Mouse (Mus musculus) G1E (cell line): Measurements from ENCODE around the gene Rpp25l. TPM values are rescaled to one million over a fixed set of nuclear protein-coding genes. Genes with fewer than 3 reads are reported as not detected.
A peak's percentile ranks its signal among the peaks of the same experiment; 100 is the strongest.

ENCODE experiments used
- ATAC-seq: 2 replicates; pipeline ENCODE4 v1.8.0; 2016; ENCODE audit warnings: mild to moderate bottlenecking; ENCODE audit not compliant: insufficient number of reproducible peaks, poor library complexity, low FRiP score, severe bottlenecking; ENCODE audit errors: extremely low read depth
- DNase-seq: peaks from one replicate; pipeline ENCODE4 v3.0.0; 2012; ENCODE audit warnings: low spot score
- H3K27me3 ChIP-seq: 2 replicates; pipeline ENCODE4 v1.6.1; 2012; ENCODE audit warnings: mild to moderate bottlenecking, low read length, inconsistent platforms; ENCODE audit not compliant: insufficient read depth
- H3K36me3 ChIP-seq: replicated peaks from 2 replicates; pipeline ENCODE3; 2012; ENCODE audit warnings: mild to moderate bottlenecking, inconsistent platforms
- H3K4me1 ChIP-seq: 2 replicates; pipeline ENCODE4 v1.6.1; 2012; ENCODE audit warnings: low read depth, low read length, inconsistent platforms, mixed read lengths; ENCODE audit not compliant: insufficient read depth
- H3K4me3 ChIP-seq: 2 replicates; pipeline ENCODE4 v1.5.1; 2012; ENCODE audit warnings: low read depth, mild to moderate bottlenecking, inconsistent platforms, low read length, moderate library complexity, mixed read lengths
- H3K9me3 ChIP-seq: replicated peaks from 2 replicates; pipeline ENCODE4 v1.6.1; 2012; ENCODE audit warnings: inconsistent platforms
- CTCF ChIP-seq: IDR thresholded peaks from 2 replicates; pipeline ENCODE4 v1.5.1; 2012; ENCODE audit warnings: low read depth, low read length, inconsistent platforms, mixed read lengths
- GATA1 ChIP-seq: IDR thresholded peaks from 2 replicates; pipeline ENCODE4 v1.6.1; 2012; ENCODE audit warnings: borderline replicate concordance, low read length, inconsistent platforms, mixed read lengths
- GATA2 ChIP-seq: IDR thresholded peaks from 2 replicates; pipeline ENCODE4 v1.6.1; 2012; ENCODE audit warnings: low read depth, low read length, inconsistent platforms, borderline replicate concordance
- POLR2AphosphoS5 ChIP-seq: IDR thresholded peaks from 2 replicates; pipeline ENCODE4 v1.6.1; 2012; ENCODE audit warnings: low read depth, low read length, inconsistent platforms; ENCODE audit not compliant: insufficient replicate concordance
- TAL1 ChIP-seq: conservative IDR thresholded peaks from 2 replicates; pipeline ENCODE4 v1.6.1; 2012; ENCODE audit warnings: low read depth, low read length, inconsistent platforms, mixed read lengths
- polyA plus RNA-seq: library from polyadenylated mRNA; stranded (reverse); fragments of >175 nt; gene quantifications from 2 replicates; pipeline ENCODE4 v1.2.3, GENCODE M21; 2012
- total RNA-seq, 2 experiments: library from RNA; stranded (forward) in 1 of 2; stranded (reverse) in 1 of 2; fragments of 200-1000 nt in 1 of 2; fragments of >200 nt in 1 of 2; fragmentation: Nextera tagmentation in 1 of 2; gene quantifications; 2 replicates each; pipeline ENCODE4 v1.2.3; 2014 to 2017

The Rpp25l gene
- total and polyA plus RNA-seq, 3 experiments, result 26.3 to 82.0 (median 31.7) TPM

DNA sequence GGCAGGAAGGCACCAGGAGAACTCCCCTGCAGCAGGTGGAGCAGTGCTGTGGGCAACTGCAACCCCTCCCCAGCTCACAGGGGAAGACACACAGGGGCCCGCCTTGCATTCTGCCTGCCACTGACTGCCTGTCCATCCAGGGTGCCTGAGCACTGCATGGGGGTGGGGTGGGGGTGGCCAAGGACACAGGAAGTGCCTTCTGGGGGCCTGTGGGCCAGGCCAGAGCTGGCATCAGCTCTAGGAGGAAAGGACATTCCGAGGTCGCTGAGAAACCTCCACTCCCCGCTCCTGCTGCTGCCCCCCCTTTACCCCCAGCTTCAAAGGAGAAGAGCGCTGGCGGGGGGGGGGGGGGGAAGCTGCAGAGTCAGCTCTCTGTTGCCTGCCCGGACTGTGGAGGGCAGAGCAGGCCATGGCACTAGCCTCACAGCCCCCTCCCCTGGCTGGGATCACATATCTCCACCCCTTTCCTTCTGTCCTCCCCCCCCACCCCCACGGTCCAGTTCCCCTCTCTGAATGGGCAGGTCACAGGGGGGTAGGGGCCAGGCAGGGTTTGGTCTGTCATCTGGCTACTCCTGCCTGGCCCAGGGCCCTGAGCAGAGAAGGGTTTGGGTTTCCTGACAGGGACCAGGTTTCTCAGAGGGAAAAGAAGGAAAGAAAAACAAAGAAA, 48.2 kb downstream of the Rpp25l start:
- Histone ChIP-seq H3K4me1 (no peaks in the 10 kb centered on the region), H3K27me3 (peaks cover 26% of the 10 kb centered on the region), H3K9me3 (no peaks in the 10 kb centered on the region), H3K36me3 (no peaks in the 10 kb centered on the region), H3K4me3 (no peak overlapping the region)
- no peak for DNase-seq
- ATAC-seq, result no peak
- no peak for TF ChIP-seq GATA1

DNA sequence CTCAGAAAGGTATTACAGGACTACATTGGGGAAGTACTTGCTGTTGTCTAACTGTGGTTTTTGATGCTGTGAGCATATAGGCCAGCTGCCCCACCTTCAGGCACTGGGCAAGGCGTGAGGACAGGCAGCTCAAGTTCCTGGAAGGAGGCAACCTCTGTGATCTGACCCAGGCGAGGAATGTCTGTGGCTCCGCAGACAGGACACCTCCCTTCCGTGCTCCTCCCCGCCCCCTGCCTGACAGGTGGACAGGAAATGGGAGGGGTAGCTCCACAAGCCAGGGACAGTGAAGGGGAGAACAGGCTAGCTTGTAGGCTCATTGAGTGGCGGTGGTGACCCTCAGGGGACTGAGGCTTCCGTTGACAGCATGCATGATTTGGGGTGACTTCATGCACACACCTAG, 48.8 kb downstream of the Rpp25l start:
- DNase-seq, result no peak
- Histone ChIP-seq H3K36me3 (no peaks in the 10 kb centered on the region), H3K4me1 (no peaks in the 10 kb centered on the region), H3K4me3 (no peak overlapping the region), H3K9me3 (no peaks in the 10 kb centered on the region), H3K27me3 (peaks cover 26% of the 10 kb centered on the region)
- TF ChIP-seq GATA2 (no peak), TAL1 (no peak), CTCF (0 out of 2 replicates have a peak, but pooled peaks have one; percentile 8)
- ATAC-seq, result no peak

DNA sequence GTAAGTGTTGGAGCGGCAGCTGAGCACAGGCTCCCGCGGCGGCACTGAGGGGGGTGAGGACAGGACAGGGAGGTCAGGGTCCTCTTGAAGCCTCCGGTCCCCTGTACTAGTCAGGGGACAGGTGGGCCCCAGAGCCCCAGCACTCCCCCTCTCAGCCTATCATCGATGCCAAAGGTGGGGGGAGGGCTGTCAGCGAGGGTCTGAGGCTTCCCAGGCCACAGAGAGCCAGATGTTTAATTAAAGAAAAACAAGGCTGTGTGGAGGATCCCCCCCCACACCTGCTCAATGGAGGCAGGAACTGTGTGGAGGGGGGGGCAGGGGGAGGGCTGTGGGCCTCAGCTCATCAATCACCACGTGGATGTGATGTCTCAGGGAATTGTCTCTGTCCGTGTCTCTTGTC, 49.7 kb downstream of the Rpp25l start:
- DNase-seq (no peak), ATAC-seq (no peak)
- Histone ChIP-seq H3K4me3 (no peak overlapping the region), H3K9me3 (no peaks in the 10 kb centered on the region), H3K4me1 (peaks cover 2% of the 10 kb centered on the region; the same call in 1 of the 2 replicates), H3K27me3 (peaks cover 26% of the 10 kb centered on the region), H3K36me3 (no peaks in the 10 kb centered on the region)
- TF ChIP-seq POLR2AphosphoS5, result no peak
- no peak for TF ChIP-seq GATA1
- no peak for TF ChIP-seq CTCF
- no peak for TF ChIP-seq TAL1

DNA sequence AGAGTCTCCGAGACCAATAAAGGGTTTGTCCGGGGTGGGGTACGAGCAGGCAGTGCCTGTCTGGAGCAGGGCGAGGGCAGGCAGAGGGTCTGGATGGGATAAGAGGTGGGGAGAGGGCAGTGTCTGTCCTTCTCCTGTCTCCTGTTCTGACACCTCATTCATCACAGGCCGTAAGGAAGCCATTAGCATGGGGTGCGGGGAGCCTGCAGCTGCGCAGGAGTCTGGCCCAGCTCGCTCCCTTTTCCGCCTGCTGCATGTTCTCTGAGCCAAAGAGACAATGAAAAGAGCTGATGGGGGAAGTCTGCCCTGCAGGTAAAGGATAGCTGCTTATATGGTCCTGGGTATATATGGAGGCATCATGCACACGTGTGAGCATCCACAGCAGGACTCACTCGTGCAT, 50.6 kb downstream of the Rpp25l start:
- Histone ChIP-seq H3K4me3 (no peak overlapping the region), H3K36me3 (no peaks in the 10 kb centered on the region), H3K4me1 (peaks cover 7% of the 10 kb centered on the region; the same call in 1 of the 2 replicates), H3K9me3 (no peaks in the 10 kb centered on the region), H3K27me3 (peaks cover 32% of the 10 kb centered on the region)
- ATAC-seq (no peak), DNase-seq (no peak)
- TF ChIP-seq TAL1, result no peak
- no peak for TF ChIP-seq POLR2AphosphoS5
- no peak for TF ChIP-seq GATA1
- TF ChIP-seq GATA2, result no peak
- no peak for TF ChIP-seq CTCF

Other genes with a start within 250 kb of the Rpp25l start
- 47.8 and 68.0 TPM in 2 replicates for gene Kif24, start 248.6 kb downstream of the Rpp25l start, total RNA-seq (2014; fragmentation: Nextera tagmentation)
- gene Kif24, start 248.6 kb downstream of the Rpp25l start, total RNA-seq (2017), result 16.8 and 21.6 TPM in 2 replicates
- gene Kif24, start 248.6 kb downstream of the Rpp25l start, polyA plus RNA-seq, result 5.6 and 7.0 TPM in 2 replicates
- gene Nudt2, start 248.4 kb downstream of the Rpp25l start, total RNA-seq (2014; fragmentation: Nextera tagmentation), result 22.5 and 26.6 TPM in 2 replicates
- gene Nudt2, start 248.4 kb downstream of the Rpp25l start, total RNA-seq (2017), result 62.3 and 72.7 TPM in 2 replicates
- 5.9 and 12.4 TPM in 2 replicates for gene Nudt2, start 248.4 kb downstream of the Rpp25l start, polyA plus RNA-seq
- gene AI464131, start 210.5 kb downstream of the Rpp25l start, total RNA-seq (2014; fragmentation: Nextera tagmentation), result 4.3 and 4.4 TPM in 2 replicates
- gene AI464131, start 210.5 kb downstream of the Rpp25l start, total RNA-seq (2017), result 7.0 and 7.3 TPM in 2 replicates
- 2.2 and 3.1 TPM in 2 replicates for gene AI464131, start 210.5 kb downstream of the Rpp25l start, polyA plus RNA-seq
- gene 1110017D15Rik, start 196.2 kb downstream of the Rpp25l start, total RNA-seq (2014; fragmentation: Nextera tagmentation), result 7.3 and 10.5 TPM in 2 replicates
- 0.22 and 1.7 TPM in 2 replicates for gene 1110017D15Rik, start 196.2 kb downstream of the Rpp25l start, total RNA-seq (2017)
- gene 1110017D15Rik, start 196.2 kb downstream of the Rpp25l start, polyA plus RNA-seq, result 0.08 TPM in 1 of 2 replicates, not detected in the other
- 2.5 and 2.9 TPM in 2 replicates for gene Fam219a, start 144.0 kb downstream of the Rpp25l start, total RNA-seq (2014; fragmentation: Nextera tagmentation)
- gene Fam219a, start 144.0 kb downstream of the Rpp25l start, total RNA-seq (2017), result 0.44 and 0.87 TPM in 2 replicates
- gene Fam219a, start 144.0 kb downstream of the Rpp25l start, polyA plus RNA-seq, result 2.5 and 2.6 TPM in 2 replicates
- gene Dnaic1, start 143.8 kb downstream of the Rpp25l start, total RNA-seq (2014; fragmentation: Nextera tagmentation), result not detected in 2 replicates
- 0.23 TPM in 1 of 2 replicates, not detected in the other for gene Dnaic1, start 143.8 kb downstream of the Rpp25l start, total RNA-seq (2017)
- gene Dnaic1, start 143.8 kb downstream of the Rpp25l start, polyA plus RNA-seq, result not detected in 2 replicates
- gene Enho, start 73.2 kb downstream of the Rpp25l start, total RNA-seq (2014; fragmentation: Nextera tagmentation), result not detected in 2 replicates
- gene Enho, start 73.2 kb downstream of the Rpp25l start, total RNA-seq (2017), result 0.22 TPM in 1 of 2 replicates, not detected in the other
- gene Enho, start 73.2 kb downstream of the Rpp25l start, polyA plus RNA-seq, result not detected in 2 replicates
- not detected in 2 replicates for gene Cntfr, start 16.4 kb downstream of the Rpp25l start, total RNA-seq (2014; fragmentation: Nextera tagmentation)
- 0.33 TPM in 1 of 2 replicates, not detected in the other for gene Cntfr, start 16.4 kb downstream of the Rpp25l start, total RNA-seq (2017)
- 1.7 and 2.2 TPM in 2 replicates for gene Cntfr, start 16.4 kb downstream of the Rpp25l start, polyA plus RNA-seq
- 3.4 and 4.0 TPM in 2 replicates for gene Il11ra1, start 13.5 kb downstream of the Rpp25l start, total RNA-seq (2014; fragmentation: Nextera tagmentation)
- gene Il11ra1, start 13.5 kb downstream of the Rpp25l start, total RNA-seq (2017), result 13.1 and 18.5 TPM in 2 replicates
- 4.6 and 6.7 TPM in 2 replicates for gene Il11ra1, start 13.5 kb downstream of the Rpp25l start, polyA plus RNA-seq
- gene Dctn3, start 9.6 kb upstream of the Rpp25l start, total RNA-seq (2014; fragmentation: Nextera tagmentation), result 95.3 and 110 TPM in 2 replicates
- gene Dctn3, start 9.6 kb upstream of the Rpp25l start, total RNA-seq (2017), result 133 and 178 TPM in 2 replicates
- gene Dctn3, start 9.6 kb upstream of the Rpp25l start, polyA plus RNA-seq, result 187 and 274 TPM in 2 replicates
- gene Arid3c, start 17.6 kb upstream of the Rpp25l start, total RNA-seq (2014; fragmentation: Nextera tagmentation), result not detected in 2 replicates
- gene Arid3c, start 17.6 kb upstream of the Rpp25l start, total RNA-seq (2017), result 0.12 TPM in 1 of 2 replicates, not detected in the other
- gene Arid3c, start 17.6 kb upstream of the Rpp25l start, polyA plus RNA-seq, result not detected in 2 replicates
- gene Galt, start 41.7 kb upstream of the Rpp25l start, total RNA-seq (2014; fragmentation: Nextera tagmentation), result 43.9 and 58.2 TPM in 2 replicates
- 34.2 and 37.7 TPM in 2 replicates for gene Galt, start 41.7 kb upstream of the Rpp25l start, total RNA-seq (2017)
- gene Galt, start 41.7 kb upstream of the Rpp25l start, polyA plus RNA-seq, result 41.0 and 52.4 TPM in 2 replicates
- 53.4 and 57.8 TPM in 2 replicates for gene Sigmar1, start 42.6 kb upstream of the Rpp25l start, total RNA-seq (2014; fragmentation: Nextera tagmentation)
- 36.0 and 39.1 TPM in 2 replicates for gene Sigmar1, start 42.6 kb upstream of the Rpp25l start, total RNA-seq (2017)
- 32.8 and 54.3 TPM in 2 replicates for gene Sigmar1, start 42.6 kb upstream of the Rpp25l start, polyA plus RNA-seq
- gene Ccl27a, start 60.7 kb upstream of the Rpp25l start, total RNA-seq (2014; fragmentation: Nextera tagmentation), result 2.3 TPM in 1 of 2 replicates, not detected in the other
- gene Ccl27a, start 60.7 kb upstream of the Rpp25l start, total RNA-seq (2017), result not detected in 2 replicates
- 1.2 TPM in 1 of 2 replicates, not detected in the other for gene Ccl27a, start 60.7 kb upstream of the Rpp25l start, polyA plus RNA-seq
- not detected in 2 replicates for gene Gm21541, start 190.1 kb upstream of the Rpp25l start, total RNA-seq (2014; fragmentation: Nextera tagmentation)
- gene Gm21541, start 190.1 kb upstream of the Rpp25l start, total RNA-seq (2017), result not detected in 2 replicates
- gene Gm21541, start 190.1 kb upstream of the Rpp25l start, polyA plus RNA-seq, result not detected in 2 replicates
- 0.98 TPM in 1 of 2 replicates, not detected in the other for gene Gm20878, start 228.0 kb upstream of the Rpp25l start, total RNA-seq (2014; fragmentation: Nextera tagmentation)
- 0.44 TPM in 1 of 2 replicates, not detected in the other for gene Gm20878, start 228.0 kb upstream of the Rpp25l start, total RNA-seq (2017)
- gene Gm20878, start 228.0 kb upstream of the Rpp25l start, polyA plus RNA-seq, result 0.43 TPM in 1 of 2 replicates, not detected in the other